Mouse (Mus musculus) embryonic facial prominence, embryonic 13.5 days (tissue): ENCODE data around the gene Gpr45. TPM values are rescaled to one million over a fixed set of nuclear protein-coding genes. Genes with fewer than 3 reads are reported as not detected.

ENCODE experiments used
- ATAC-seq: fragments of 200-750 bp; cut with Nextera tagmentation; 2 replicates; pipeline ENCODE4 v1.8.0; 2017; ENCODE audit warnings: low read depth; ENCODE audit not compliant: insufficient number of reproducible peaks, insufficient read depth, low FRiP score, low TSS enrichment
- H3K27ac ChIP-seq: fragments of 300-500 bp; sonication (generic); 2 replicates; pipeline ENCODE4 v1.5.1; 2015; ENCODE audit warnings: moderate library complexity, mild to moderate bottlenecking, inconsistent platforms
- H3K27me3 ChIP-seq: fragments of 300-500 bp; sonication (generic); 2 replicates; pipeline ENCODE4 v1.6.1; 2015; ENCODE audit warnings: mild to moderate bottlenecking, inconsistent platforms
- H3K36me3 ChIP-seq: fragments of 300-500 bp; sonication (generic); 2 replicates; pipeline ENCODE4 v1.6.1; 2015; ENCODE audit warnings: mild to moderate bottlenecking, inconsistent platforms
- H3K4me1 ChIP-seq: fragments of 300-500 bp; sonication (generic); 2 replicates; pipeline ENCODE4 v1.6.1; 2015; ENCODE audit warnings: inconsistent platforms
- H3K4me2 ChIP-seq: fragments of 300-500 bp; sonication (generic); 2 replicates; pipeline ENCODE4 v1.6.1; 2015; ENCODE audit warnings: moderate library complexity, mild to moderate bottlenecking, inconsistent platforms
- H3K4me3 ChIP-seq: fragments of 300-500 bp; sonication (generic); 2 replicates; pipeline ENCODE4 v1.5.1; 2015; ENCODE audit warnings: mild to moderate bottlenecking, inconsistent platforms
- H3K9ac ChIP-seq: fragments of 300-500 bp; sonication (generic); 2 replicates; pipeline ENCODE4 v1.6.1; 2015; ENCODE audit warnings: mild to moderate bottlenecking, inconsistent platforms
- H3K9me3 ChIP-seq: fragments of 300-500 bp; sonication (generic); 2 replicates; pipeline ENCODE4 v1.6.1; 2016; ENCODE audit warnings: inconsistent platforms
- WGBS: fragments of 180-500 bp; shearing (Covaris S2); methylation state at CpG from one replicate; pipeline ENCODE4 v1.1.7; 2015; ENCODE audit warnings: mixed read lengths; 5-methylcytosine and 5-hydroxymethylcytosine counted together
- polyA plus RNA-seq: library from polyadenylated mRNA; unstranded; fragments of >200 nt; fragmentation: Nextera tagmentation; extraction: Ambion mirVana; gene quantifications from 2 replicates; pipeline ENCODE4 v1.2.1, GENCODE M21; 2015

Gene Gpr45
- polyA plus RNA-seq, 1 experiment from 2014 or later = 16.3 TPM

GRCm38 (mm10) chr1:43051903-43052302 lies 99.2 kb downstream of the Gpr45 start:
- Histone ChIP-seq H3K4me2 (no peak overlapping the region), H3K27me3 (no peaks in the 10 kb centered on the region), H3K4me1 (no peaks in the 10 kb centered on the region), H3K36me3 (peaks cover 73% of the 10 kb centered on the region), H3K27ac (no peak overlapping the region), H3K9me3 (no peaks in the 10 kb centered on the region), H3K4me3 (no peak overlapping the region), H3K9ac (no peak overlapping the region)
- no peak for ATAC-seq
- 88% methylated on average over 5 of the region's 5 CpGs for WGBS

GRCm38 (mm10) chr1:43065615-43066310 lies 113.1 kb downstream of the Gpr45 start:
- ATAC-seq = peak; percentile 80; the same call in 1 of the 2 replicates
- no peak overlapping the region for H3K4me3 ChIP-seq
- no peaks in the 10 kb centered on the region for H3K4me1 ChIP-seq
- no peaks in the 10 kb centered on the region for H3K9me3 ChIP-seq
- WGBS = 53% methylated on average over 9 of the region's 9 CpGs
- H3K27ac ChIP-seq = no peak overlapping the region
- H3K27me3 ChIP-seq = no peaks in the 10 kb centered on the region
- peaks cover 39% of the 10 kb centered on the region for H3K36me3 ChIP-seq
- no peak overlapping the region for H3K4me2 ChIP-seq
- H3K9ac ChIP-seq = no peak overlapping the region

DNA sequence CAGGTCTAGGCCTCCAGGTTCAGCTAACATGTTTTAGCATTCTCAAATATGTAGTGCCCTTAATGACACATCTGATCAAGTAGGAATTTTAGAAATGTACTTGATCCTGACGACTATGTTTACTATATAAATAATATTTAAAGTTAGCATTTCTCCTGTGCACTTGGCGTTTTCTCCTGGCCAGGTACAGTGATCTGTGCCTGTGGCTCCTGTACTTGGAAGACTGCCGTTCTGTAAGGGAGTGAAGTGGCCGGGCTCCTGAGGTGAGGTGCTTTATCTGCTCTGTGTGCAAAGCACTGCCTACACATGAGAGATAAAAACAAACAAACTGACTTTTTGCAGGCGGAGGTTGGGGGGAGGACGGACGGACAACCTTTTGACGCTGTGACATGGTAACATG lies 113.9 kb downstream of the Gpr45 start:
- no peaks in the 10 kb centered on the region for H3K27me3 ChIP-seq
- H3K9me3 ChIP-seq = no peaks in the 10 kb centered on the region
- no peaks in the 10 kb centered on the region for H3K4me1 ChIP-seq
- H3K9ac ChIP-seq = no peak overlapping the region
- no peak overlapping the region for H3K4me3 ChIP-seq
- no peak overlapping the region for H3K27ac ChIP-seq
- WGBS = 90% methylated on average over 8 of the region's 8 CpGs
- no peak for ATAC-seq
- H3K36me3 ChIP-seq = peaks cover 40% of the 10 kb centered on the region
- no peak overlapping the region for H3K4me2 ChIP-seq

DNA sequence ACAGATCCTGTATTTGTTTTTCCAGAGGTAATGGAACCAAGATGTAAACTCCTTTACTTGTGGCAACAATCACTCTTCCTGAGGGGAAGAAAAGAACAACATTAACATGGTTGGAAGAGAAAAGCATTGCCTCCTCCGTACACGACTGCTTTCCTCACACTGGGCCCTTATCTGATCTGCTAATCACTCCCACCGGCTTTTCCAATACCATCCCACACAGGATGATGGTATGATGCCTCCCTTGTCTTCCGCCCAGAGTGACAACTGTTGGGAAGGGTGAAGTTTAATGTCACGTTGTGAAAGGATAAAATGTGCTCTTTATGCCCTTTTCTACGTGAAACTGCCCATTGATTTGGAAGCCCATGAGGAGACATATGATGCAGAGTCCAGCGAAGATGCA lies 114.9 kb downstream of the Gpr45 start:
- no peaks in the 10 kb centered on the region for H3K4me1 ChIP-seq
- 53% methylated on average over 7 of the region's 7 CpGs for WGBS
- no peak overlapping the region for H3K9ac ChIP-seq
- no peaks in the 10 kb centered on the region for H3K27me3 ChIP-seq
- H3K4me2 ChIP-seq = no peak overlapping the region
- H3K4me3 ChIP-seq = no peak overlapping the region
- no peak for ATAC-seq
- no peaks in the 10 kb centered on the region for H3K9me3 ChIP-seq
- H3K27ac ChIP-seq = no peak overlapping the region; the same call in 1 of the 2 replicates
- peaks cover 39% of the 10 kb centered on the region for H3K36me3 ChIP-seq

- Histone ChIP-seq H3K36me3 (peaks cover 49% of the 10 kb centered on the region), H3K27ac (no peak overlapping the region), H3K27me3 (no peaks in the 10 kb centered on the region), H3K4me2 (no peak overlapping the region), H3K4me1 (no peaks in the 10 kb centered on the region), H3K9ac (no peak overlapping the region), H3K4me3 (no peak overlapping the region), H3K9me3 (no peaks in the 10 kb centered on the region)
- no peak for ATAC-seq
- 80% methylated on average over 5 of the region's 5 CpGs for WGBS
Observed at GRCm38 (mm10) chr1:43070726-43071125, 118.1 kb downstream of the Gpr45 start.

- no peak overlapping the region for H3K9ac ChIP-seq
- H3K4me3 ChIP-seq = no peak overlapping the region
- H3K36me3 ChIP-seq = peaks cover 50% of the 10 kb centered on the region
- H3K4me2 ChIP-seq = no peak overlapping the region
- H3K27ac ChIP-seq = no peak overlapping the region
- H3K9me3 ChIP-seq = no peaks in the 10 kb centered on the region
- no peaks in the 10 kb centered on the region for H3K27me3 ChIP-seq
- WGBS = 92% methylated on average over 8 of the region's 8 CpGs
- no peak for ATAC-seq
- no peaks in the 10 kb centered on the region for H3K4me1 ChIP-seq
Observed at GRCm38 (mm10) chr1:43072028-43072427, 119.4 kb downstream of the Gpr45 start.

DNA sequence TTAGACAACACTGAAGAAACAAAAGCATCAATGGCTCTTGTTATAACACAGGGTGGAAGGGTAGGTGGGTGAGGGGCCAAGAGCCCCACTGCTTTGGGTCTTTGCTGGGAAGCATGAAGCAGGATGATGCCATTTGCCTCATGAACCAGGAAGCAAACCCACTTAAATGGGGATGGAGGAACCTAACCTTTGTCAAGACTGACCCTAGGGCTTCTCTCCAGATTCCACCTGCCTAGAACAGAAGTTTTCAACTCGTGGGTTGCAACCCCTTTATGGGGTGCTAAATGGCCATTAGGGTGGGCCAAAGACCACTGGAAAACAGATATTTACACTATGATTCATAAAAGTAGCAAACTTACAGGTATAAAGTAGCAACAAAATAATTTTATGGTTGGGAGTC lies 119.9 kb downstream of the Gpr45 start:
- WGBS = 81% methylated on average over 1 of the region's 1 CpGs
- H3K4me3 ChIP-seq = no peak overlapping the region
- H3K27me3 ChIP-seq = no peaks in the 10 kb centered on the region
- no peak overlapping the region for H3K9ac ChIP-seq
- H3K27ac ChIP-seq = no peak overlapping the region
- no peak for ATAC-seq
- no peaks in the 10 kb centered on the region for H3K9me3 ChIP-seq
- H3K4me1 ChIP-seq = no peaks in the 10 kb centered on the region
- H3K4me2 ChIP-seq = no peak overlapping the region
- peaks cover 45% of the 10 kb centered on the region for H3K36me3 ChIP-seq

DNA sequence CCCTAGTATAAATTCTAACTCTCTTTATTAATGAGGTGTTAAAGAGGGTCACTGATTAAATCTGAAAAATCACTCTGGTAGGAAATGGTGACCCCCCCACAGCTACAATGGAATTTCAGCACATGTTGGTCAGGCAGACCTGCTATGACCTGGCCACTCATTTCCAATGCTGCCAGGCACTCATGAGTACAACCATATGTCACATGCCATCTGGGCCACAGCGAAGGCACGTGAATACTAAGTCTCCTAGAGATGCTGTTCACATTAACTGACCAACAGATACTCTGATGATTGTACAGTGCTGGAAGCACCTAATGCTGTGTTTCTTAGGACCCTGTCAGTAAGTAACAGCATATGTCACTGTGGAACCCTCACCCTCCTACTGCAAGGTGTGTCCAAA lies 122.1 kb downstream of the Gpr45 start:
- WGBS = 87% methylated on average over 2 of the region's 2 CpGs
- no peak for ATAC-seq
- H3K9ac ChIP-seq = no peak overlapping the region

DNA sequence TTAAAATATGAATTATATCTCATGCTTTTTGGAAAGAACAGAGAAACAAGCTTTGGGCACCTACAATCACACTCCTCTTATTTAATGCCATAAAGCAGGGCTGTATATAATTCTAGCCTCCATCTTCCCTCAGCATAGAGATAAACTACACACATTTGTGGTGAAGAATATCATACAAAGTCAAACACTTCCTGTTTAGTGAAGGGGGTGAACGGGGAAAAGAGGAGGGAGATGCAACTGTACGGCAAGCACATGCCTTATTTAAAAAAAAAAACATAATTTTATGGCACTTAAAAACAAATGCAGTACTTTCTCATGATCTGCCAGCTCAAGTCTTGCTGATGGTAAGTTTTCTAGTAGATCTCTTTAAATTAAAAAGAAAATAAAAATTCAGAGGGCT lies 125.5 kb downstream of the Gpr45 start:
- WGBS = 81% methylated on average over 2 of the region's 2 CpGs

More for the DNA sequence above, 122.1 kb downstream of the Gpr45 start:
- Histone ChIP-seq H3K36me3 (peaks cover 43% of the 10 kb centered on the region), H3K27ac (no peak overlapping the region), H3K9me3 (no peaks in the 10 kb centered on the region), H3K4me1 (no peaks in the 10 kb centered on the region), H3K4me3 (no peak overlapping the region), H3K27me3 (no peaks in the 10 kb centered on the region), H3K4me2 (no peak overlapping the region)

GRCm38 (mm10) chr1:43082946-43083345 lies 130.3 kb downstream of the Gpr45 start:
- ATAC-seq = no peak
- WGBS = 88% methylated on average over 5 of the region's 5 CpGs
- no peak overlapping the region for H3K9ac ChIP-seq

More for the DNA sequence above, 125.5 kb downstream of the Gpr45 start:
- no peak overlapping the region for H3K4me2 ChIP-seq
- no peaks in the 10 kb centered on the region for H3K4me1 ChIP-seq
- H3K9me3 ChIP-seq = no peaks in the 10 kb centered on the region
- H3K9ac ChIP-seq = no peak overlapping the region
- no peak overlapping the region for H3K4me3 ChIP-seq
- no peak for ATAC-seq
- H3K27me3 ChIP-seq = no peaks in the 10 kb centered on the region
- H3K36me3 ChIP-seq = peaks cover 27% of the 10 kb centered on the region
- H3K27ac ChIP-seq = no peak overlapping the region

More at GRCm38 (mm10) chr1:43082946-43083345, 130.3 kb downstream of the Gpr45 start:
- no peaks in the 10 kb centered on the region for H3K4me1 ChIP-seq
- no peak overlapping the region for H3K4me3 ChIP-seq
- no peaks in the 10 kb centered on the region for H3K27me3 ChIP-seq
- no peak overlapping the region for H3K27ac ChIP-seq
- H3K36me3 ChIP-seq = 0 out of 2 replicates have a peak, but pooled peaks cover 4% of the 10 kb centered on the region
- no peak overlapping the region for H3K4me2 ChIP-seq
- H3K9me3 ChIP-seq = no peaks in the 10 kb centered on the region
